Mouse (Mus musculus): Measurements from ENCODE around the gene Pard3.

DNA sequence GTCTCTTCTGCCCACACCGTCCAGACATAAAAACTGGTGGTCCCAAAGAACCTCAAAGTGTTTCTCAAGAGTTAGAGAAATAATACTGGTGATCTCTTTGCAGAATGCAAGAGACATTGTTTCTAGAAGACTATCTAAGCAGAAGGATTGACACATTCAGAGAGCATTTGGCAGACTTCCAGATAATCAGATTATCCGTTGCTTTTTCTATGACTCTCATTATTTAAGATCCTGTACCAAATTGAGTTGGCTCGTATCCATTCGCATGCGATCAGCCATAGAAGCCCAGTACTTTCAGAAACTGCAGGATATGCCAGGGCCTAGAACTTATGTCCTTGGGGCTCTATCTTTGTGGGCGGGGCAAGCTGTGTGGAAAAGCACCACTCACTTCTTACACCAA lies 514.0 kb downstream of the Pard3 start:
- TF ChIP-seq POLR2A (IDR thresholded peaks at IDR 0.05; ENCODE audit: extremely low read depth, insufficient read depth, low read length) (no peak), CTCF (IDR thresholded peaks at IDR 0.05; ENCODE audit: extremely low read depth, insufficient read depth, low read length) (no peak)
